Mouse (Mus musculus): ENCODE results near the gene D230025D16Rik.
A peak's percentile ranks its signal among the peaks of the same experiment; 100 is the strongest.
"Not testable (repeated sequence)": the region's sequence is repeated elsewhere in the genome, so short reads cannot be mapped to it uniquely, and the experiment has no call there.

The D230025D16Rik gene

GRCm38 (mm10) chr8:105268342-105269074 is 43.6 kb downstream of the D230025D16Rik start:
- DNase-seq (ENCODE audit: low read depth), result no peak

DNA sequence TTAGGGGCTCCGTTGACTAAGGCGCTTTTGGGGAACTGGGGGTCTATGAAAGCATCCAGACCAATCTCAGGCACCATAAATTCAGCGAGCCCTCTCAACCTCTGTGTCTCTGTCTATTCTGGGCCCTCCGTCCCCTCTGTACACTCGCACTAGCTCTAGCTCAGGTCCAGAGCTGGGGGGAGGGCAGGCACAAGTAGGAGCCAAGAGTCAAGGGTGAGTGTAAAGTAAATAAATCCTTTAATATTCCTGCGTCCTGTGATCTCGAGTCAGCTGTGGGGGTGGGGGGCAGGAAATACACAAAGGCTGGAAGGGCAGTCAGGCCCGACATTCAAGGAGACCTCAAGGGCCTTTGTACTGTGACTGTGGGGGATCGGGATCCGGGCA is 44.1 kb downstream of the D230025D16Rik start:
- no peak for DNase-seq (ENCODE audit: low read depth)

- DNase-seq (ENCODE audit: low read depth), result peak; percentile 36
Measured at GRCm38 (mm10) chr8:105269461-105269947, 44.6 kb downstream of the D230025D16Rik start, which contains the start of gene Hsf4. Gene Hsf4 (plus strand): TSS chr8:105269801.

DNA sequence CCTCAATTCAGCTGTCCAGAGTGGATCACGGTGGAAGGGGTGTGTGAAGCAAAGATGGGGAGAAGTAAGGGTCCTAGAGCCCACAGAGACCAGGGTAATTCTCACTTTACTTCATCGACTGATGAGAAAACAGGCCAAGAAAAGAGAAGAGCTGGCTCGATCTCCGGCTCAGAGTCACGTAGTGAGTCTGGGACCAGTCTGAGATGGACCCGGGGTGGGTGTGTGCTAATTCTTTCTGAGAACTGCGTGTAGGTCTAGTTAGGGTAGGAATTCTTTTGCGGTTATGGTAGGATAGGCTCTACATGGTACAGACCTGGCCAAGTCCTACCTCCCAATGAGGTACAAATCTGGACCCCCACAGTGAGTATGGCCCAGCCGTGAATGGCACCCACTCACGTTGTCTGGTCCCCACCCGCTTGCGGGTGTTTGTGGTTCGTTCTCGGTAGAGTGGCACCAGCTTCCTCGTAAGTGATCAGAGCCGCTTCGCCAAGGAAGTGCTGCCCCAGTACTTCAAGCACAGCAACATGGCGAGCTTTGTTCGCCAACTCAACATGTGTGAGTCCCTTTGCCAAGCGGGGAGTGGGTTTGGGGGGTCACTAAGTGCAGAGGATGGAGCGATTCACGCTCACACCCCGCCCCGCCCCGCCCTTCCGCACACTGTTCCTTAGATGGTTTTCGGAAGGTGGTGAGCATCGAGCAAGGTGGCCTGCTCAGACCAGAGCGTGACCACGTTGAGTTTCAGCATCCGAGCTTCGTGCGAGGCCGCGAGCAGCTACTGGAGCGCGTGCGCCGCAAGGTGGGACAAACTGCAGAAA is 45.4 kb downstream of the D230025D16Rik start:
- no peak for DNase-seq (ENCODE audit: low read depth)

- DNase-seq (ENCODE audit: low read depth), result no peak
Measured at GRCm38 (mm10) chr8:105270916-105271186, 45.9 kb downstream of the D230025D16Rik start.

- DNase-seq (ENCODE audit: low read depth), result no peak
Measured at GRCm38 (mm10) chr8:105275387-105275786, 50.4 kb downstream of the D230025D16Rik start.

DNA sequence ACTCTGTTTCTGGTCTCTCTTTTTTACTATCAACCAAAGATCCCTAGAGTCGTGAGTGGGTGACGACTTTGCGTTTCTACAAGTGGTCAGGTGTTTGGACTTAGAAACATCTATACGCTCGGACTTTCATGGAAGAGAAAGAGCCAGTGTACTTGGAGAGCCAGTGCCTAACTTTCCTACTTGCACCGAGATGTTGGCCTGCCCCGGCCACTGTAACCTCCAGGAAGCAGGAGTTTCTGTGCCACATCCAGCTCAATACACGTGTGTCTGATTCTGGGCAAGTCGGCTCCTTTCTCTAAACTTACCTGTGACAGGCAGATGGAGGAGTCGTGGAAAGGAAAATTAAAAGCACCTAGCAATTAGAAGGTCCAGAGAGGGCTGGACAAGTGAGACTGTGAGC is 50.9 kb downstream of the D230025D16Rik start, which contains the start of gene Nol3:
Nol3 (plus strand) TSS at position 301 of the 400 bp plus-strand sequence.
- no peak for DNase-seq (ENCODE audit: low read depth)

DNA sequence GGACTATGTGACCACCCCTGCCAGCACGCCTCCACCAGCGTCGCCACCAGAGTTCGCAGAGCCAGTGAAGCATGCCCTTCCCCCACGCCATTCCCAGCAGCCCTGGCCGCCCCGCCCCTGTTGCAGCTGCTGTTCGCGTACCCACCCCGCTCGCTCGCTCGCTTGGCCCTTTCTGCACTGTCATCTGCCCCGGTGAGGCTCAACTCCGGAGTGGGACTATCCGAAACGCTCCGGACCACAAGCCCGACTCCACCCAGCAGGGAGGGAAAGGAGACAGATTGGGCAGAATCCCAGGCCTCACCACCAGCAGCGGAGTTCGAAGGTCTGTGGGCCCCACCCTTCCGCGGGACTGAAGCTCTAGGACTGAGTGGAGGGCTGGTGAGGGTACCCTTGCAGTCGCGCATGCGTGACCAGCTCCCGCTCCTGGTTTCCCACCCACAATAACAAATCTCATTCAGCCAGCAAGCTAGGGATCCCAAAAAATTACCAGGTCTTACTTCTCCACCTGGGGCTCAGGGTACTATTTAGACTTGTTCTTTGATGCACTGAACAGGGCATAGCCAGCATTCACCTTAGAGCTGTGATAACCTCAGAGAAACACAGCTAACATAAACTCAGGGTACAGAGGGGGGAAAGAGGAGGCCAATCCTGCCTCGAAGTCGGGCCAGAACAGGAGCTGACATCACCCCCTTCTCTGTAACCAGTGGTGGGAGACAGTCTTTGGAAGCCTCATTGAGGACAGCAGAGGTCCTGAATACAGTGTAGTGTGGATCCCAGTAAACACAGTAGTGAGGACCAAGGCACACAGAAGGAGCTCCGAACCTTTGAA is 51.6 kb downstream of the D230025D16Rik start:
- DNase-seq (ENCODE audit: low read depth), result no peak

DNA sequence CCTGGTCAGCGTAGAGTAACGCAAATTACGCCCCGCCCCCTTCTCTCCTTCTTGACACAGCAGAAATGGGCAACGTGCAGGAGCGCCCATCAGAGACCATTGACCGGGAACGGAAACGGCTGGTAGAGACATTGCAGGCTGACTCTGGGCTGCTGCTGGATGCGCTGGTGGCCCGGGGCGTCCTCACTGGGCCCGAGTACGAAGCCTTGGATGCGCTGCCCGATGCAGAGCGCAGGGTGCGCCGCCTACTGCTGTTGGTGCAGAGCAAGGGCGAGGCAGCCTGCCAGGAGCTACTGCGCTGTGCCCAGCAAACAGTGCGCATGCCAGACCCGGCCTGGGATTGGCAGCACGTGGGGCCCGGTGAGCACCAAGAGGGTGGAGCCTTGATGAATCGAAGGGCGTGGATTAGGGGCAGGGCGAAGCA is 54.0 kb downstream of the D230025D16Rik start:
- peak; percentile 74 for DNase-seq (ENCODE audit: low read depth)

- no peak for DNase-seq (ENCODE audit: low read depth)
Measured at GRCm38 (mm10) chr8:105280567-105280966, 55.6 kb downstream of the D230025D16Rik start.

DNA sequence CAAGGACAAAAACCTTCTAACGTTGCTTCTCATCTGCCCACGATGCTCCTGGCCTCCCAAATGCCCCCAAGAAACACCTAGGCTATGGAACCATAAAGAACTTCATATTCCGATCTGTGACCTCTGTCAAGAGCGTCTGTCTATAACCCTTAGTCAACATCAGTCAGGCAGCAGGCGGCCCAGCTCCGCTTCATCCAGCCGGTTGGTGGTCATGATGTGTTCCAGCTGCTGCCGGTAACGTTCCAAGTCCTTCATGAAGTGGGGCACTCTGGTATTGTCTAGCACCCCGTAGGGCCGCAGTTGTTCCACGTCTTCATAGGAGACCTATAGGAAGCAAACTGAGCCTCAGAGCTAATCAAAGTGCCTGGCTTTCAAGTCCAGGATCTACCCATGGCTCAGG is 56.9 kb downstream of the D230025D16Rik start:
- DNase-seq (ENCODE audit: low read depth), result no peak

GRCm38 (mm10) chr8:105282239-105282638 is 57.3 kb downstream of the D230025D16Rik start:
- no peak for DNase-seq (ENCODE audit: low read depth)

DNA sequence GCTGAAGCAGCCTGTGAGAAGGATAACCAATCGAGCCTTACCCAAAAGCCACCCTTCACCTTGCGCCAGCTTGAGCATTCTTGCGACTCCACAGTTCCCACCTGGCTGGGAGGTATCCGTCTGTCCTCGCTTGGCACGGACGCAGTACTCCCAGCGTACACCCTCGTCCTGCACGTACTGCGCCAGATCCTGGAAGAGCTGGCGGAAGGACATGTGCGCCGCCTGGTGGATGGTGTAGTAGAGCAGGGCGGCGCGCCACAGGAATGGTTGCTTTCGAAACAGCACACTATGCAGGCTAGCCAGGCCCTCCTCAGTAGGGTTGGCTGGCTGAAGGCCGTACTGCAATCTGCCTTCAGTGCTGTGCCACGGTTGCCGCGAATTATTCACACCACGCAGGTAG is 58.1 kb downstream of the D230025D16Rik start:
- DNase-seq (ENCODE audit: low read depth), result no peak

DNA sequence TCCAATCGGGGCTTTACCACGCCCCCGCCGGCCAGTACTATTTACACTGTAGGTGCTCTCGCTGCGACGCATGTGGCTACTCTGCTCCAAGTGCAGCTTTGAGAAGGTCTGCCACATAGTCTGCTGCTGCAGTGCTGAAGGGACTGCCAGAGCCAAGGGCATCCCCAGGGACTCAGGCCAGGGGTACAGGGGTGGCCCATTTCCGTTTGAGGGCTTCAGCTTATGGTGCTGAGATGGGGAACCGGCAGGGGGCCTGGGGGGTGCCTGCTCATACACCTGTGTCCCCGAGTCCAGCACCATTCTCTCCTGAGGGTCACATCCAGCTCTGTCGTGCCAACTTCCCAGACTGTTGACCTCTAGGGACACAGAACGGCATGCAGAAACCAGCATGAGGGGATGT is 60.6 kb downstream of the D230025D16Rik start:
- DNase-seq (ENCODE audit: low read depth), result no peak

DNA sequence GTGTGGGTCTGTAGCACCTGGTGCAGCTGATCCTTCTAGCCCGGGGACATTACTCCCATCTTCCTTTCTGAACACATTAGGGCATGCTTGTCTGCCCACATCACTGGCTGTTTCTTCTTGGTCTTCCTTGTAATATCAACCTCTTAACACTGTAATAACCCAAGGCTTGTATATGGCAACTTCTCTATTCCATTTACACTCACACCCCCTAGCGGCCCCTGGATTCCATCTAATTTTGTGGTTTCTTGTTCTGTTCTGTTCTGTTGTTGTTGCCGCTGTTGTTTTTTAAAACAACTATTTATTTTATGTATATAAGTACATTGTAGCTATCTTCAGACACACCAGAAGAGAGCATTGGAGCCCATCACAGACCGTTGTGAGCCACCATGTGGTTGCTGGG is 62.0 kb downstream of the D230025D16Rik start:
- no peak for DNase-seq (ENCODE audit: low read depth)

- DNase-seq (ENCODE audit: low read depth), result no peak
Measured at GRCm38 (mm10) chr8:105288231-105288630, 63.3 kb downstream of the D230025D16Rik start.

DNA sequence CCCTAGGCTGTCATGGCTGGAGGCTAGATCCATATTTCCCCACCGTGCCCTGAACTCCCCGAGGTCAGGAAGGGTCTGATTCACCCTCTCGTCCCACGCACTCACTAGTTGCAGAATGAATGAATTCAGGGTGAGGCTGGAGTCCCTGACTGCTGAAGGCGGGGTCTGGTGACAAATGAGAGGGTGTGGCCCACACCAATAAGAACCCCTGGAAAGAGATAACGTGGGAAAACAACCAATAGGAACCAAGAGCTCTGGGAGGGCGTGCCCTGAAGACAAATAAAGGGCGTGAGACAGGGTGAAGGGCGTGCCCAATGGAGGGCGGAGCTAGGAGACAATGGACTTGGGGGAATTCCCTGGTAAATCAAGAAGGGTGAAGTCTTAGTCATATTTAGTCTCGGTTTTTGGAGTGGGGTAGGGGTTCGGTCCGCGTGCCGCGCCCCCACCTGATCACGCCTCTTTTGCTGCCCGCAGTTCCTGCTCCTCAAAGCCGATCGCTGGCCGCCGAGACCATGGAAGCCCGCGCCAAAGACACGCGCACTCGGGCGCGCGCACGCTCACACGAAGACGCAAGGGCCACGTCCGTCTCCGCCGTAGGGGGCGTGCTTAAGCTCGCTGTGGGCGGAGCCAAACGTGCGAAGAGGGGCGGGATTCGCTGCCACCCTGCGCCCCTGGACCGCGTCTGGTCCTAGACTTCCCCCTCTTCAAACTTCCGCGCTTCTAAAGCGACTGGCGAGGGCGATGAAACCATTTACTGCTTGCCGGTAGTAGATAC is 64.2 kb downstream of the D230025D16Rik start:
- peak; percentile 76 for DNase-seq (ENCODE audit: low read depth)

- no peak for DNase-seq (ENCODE audit: low read depth)
Measured at GRCm38 (mm10) chr8:105289805-105290460, 65.0 kb downstream of the D230025D16Rik start, which contains the start of gene 4931428F04Rik. Gene 4931428F04Rik (minus strand): TSS chr8:105289864.

DNA sequence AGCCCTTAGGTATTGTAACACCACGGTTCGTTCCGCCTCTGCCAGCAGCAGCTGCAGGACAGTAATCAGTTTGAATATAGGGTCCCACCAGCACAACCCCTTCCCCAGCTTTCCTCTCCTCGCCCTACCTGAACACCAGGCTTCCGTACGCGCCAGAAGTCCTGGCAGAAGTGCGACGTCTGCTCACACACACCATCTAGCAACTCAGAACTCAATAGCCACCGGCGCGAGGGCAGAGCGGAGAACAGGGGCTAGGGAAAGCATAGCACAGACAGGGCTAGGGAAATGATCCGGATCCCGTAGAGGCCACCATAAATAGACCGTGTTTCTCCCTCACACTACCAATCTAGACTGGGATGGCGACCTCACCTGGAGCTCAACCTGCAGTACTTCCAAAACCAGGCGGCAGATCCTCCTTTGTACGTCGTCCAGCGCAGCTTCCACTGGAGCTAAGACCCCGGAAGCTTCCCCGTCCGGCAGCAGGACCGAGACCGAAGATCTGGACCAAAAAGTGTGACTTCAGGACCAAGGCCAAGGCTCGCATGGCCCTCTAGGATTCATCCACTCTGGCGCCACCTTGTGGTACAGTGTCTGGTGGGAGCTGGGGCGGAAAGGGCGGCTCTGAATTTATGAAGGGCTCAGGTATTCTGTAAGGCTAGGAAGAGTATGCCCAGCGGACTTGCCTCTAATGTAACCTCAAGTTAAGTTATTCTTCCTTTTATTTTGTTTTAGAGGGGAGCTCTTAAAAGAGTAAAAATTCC is 65.8 kb downstream of the D230025D16Rik start:
- DNase-seq (ENCODE audit: low read depth), result no peak

DNA sequence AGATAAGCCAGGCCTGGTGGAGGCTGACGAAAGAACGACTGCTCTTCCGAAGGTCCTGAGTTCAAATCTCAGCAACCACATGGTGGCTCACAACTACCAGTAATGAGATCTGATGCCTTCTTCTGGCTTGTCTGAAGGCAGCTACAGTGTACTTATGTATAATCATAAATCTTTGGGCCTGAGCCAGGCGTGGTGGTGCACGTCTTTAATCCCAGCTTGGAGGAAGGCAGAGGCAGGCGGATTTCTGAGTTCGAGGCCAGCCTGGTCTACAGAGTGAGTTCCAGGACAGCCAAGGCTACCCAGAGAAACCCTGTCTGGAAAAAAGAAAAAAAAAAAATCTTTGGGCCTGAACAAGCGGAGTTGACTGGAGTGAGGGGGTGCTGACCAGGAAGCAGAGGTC is 66.4 kb downstream of the D230025D16Rik start:
- DNase-seq (ENCODE audit: low read depth), result not testable (repeated sequence)

All from fibroblast of lung, adult 2 months (primary cell).